Mouse (Mus musculus) regulatory T cell (primary cell): ENCODE data around the gene Pdzd3.

Experiments
- in situ Hi-C: fragments of 300-600 bp; cut with MboI, MseI; formaldehyde crosslinking; loops from one replicate; pipeline ENCODE4 v1.15.1; 2025; ENCODE audit warnings: high pct_unique_total_duplicates

Gene Pdzd3

DNA sequence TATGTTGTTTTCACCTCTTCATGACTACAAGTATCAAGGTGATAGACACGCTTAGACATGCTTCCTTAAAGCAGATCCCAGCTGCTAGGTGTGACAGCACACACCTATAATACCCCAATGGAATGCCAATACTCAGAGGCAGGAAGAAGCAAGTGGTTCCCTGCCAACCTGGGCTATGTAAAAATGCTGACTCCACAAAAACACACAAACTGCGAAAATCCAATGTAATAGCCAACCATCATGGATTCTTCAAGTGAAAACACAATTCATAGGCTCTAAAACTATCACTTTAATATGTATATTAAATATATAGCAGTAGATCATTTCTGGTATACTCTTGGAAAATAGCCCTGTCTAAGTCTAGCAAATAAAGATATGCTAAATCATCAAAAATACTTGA is 43.4 kb downstream of the Pdzd3 start:
- in situ Hi-C loops: no loop called here

DNA sequence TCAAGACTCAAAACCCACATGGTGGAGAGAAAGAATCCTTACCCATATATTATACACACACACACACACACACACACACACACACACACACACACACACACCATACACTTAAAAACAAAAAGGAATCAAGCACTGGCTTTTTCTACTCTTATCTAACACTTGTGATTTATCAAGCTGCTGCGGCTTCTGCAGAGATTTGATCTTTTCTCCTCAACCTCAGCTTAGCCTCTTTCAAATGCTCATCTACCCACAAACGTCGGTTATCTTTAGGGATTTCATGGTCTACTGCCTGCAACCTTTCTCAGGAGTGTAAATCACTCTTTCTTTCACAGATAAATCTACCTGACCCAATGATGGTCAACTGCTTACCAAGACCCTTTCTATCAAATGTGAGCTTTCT is 50.8 kb downstream of the Pdzd3 start:
- in situ Hi-C loops: no loop called here

DNA sequence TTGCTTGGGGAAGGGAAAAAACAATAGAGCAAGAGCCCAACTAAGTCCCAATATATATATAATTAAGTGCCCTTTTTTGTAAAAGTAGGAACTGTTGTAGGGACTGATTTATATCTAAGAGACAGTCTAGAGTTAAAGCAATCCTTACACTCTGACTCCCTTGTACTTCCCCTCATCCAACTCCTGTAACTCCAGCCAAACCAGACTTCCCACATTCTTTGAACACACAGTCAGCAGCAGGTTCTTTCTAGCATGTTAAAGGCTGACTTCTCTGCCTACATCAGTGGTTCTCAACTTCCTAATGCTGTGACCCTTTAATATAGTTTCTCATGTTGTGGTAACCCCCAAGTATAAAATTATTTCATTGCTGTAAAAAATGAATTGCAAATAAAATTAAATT is 51.7 kb downstream of the Pdzd3 start:
- in situ Hi-C loops: no loop called here

DNA sequence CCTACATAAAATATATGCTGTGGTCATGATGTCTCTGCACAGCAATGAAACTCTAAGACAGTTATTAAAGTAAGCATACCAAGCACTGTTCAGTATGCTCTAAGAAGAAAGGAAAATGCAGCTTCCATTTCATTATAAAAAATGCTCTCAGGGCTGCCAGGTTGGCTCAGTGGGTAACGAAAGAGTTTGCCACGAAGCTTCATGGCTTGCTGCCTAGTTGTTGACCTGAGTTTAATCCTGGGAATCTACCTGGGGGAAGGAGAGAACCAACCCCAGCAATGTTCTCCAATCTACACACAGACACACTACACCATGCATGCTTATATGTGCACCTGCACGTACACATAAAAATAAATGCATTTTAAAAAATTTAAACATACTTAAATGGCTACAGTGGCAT is 52.1 kb downstream of the Pdzd3 start:
- in situ Hi-C loops: no loop called here
